Mouse (Mus musculus): ENCODE measurements around the gene 4933406M09Rik. TPM values are rescaled to one million over a fixed set of nuclear protein-coding genes. Genes with fewer than 3 reads are reported as not detected.

4933406M09Rik gene
- polyA plus RNA-seq, 1 experiment from 2014 or later = 0.06 TPM

DNA sequence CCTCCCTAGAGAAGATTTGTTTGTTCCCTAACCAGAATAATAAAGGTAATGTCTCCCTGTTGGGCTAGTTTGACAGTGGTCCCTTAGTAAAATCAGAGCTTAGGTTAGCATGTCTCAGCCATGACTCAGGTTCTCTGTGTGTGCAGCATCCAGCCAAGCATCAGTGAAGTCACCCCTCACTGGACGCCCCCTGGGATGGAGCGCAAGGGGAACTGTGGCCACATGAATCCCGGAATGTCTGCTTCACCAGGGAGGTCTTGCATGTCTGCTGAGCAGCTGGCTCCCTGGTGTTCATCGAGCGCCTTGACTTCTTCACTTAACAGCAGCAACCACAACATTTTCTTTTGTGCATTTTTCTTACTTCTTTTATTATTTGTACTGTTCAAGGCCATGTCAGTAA lies 8.1 kb downstream of the 4933406M09Rik start:
- Histone ChIP-seq H3K4me2 (replicated peaks; ENCODE audit: low read depth, low read length) (no peak overlapping the region), H3K27ac (ENCODE audit: low read length) (no peak overlapping the region), H3K9ac (replicated peaks; ENCODE audit: low read depth) (no peak overlapping the region), H3K27me3 (replicated peaks; ENCODE audit: insufficient read depth, low read length) (no peaks in the 10 kb centered on the region), H3K4me3 (ENCODE audit: low read depth, low read length) (no peak overlapping the region), H3K9me3 (ENCODE audit: low read length) (no peaks in the 10 kb centered on the region), H3K4me1 (ENCODE audit: insufficient read depth, low read depth, low read length) (no peaks in the 10 kb centered on the region), H3K36me3 (ENCODE audit: insufficient read depth, low read length) (no peaks in the 10 kb centered on the region)
- TF ChIP-seq EP300 (IDR thresholded peaks at IDR 0.05) (no peak), CTCF (IDR thresholded peaks at IDR 0.05) (no peak)
- ATAC-seq (no peak), DNase-seq (ENCODE audit: low spot score) (no peak)
- WGBS = 36% methylated on average over 5 of the region's 5 CpGs

DNA sequence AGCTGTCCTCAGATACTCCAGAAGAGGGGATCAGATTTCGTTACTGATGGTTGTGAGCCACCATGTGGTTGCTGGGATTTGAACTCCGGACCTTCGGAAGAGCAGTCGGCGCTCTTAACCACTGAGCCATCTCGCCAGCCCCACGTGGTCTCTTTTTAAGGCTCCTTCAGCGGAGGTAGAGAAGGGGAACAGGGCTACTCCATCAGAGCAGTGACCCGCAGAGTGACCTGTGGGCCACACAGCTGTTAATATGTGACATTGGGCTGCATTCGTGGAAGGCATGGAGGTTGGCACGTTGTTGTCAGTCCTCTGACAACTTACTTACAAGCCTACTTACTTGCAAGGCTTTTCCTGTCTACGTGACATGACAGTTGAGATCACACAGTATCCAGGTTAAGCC lies 12.5 kb downstream of the 4933406M09Rik start:
- H3K36me3 ChIP-seq (ENCODE audit: insufficient read depth, low read length) = no peaks in the 10 kb centered on the region
- no peaks in the 10 kb centered on the region for H3K4me1 ChIP-seq (ENCODE audit: insufficient read depth, low read depth, low read length)
- H3K9me3 ChIP-seq (ENCODE audit: low read length) = no peaks in the 10 kb centered on the region
- H3K4me3 ChIP-seq (ENCODE audit: low read depth, low read length) = no peak overlapping the region
- H3K4me2 ChIP-seq (replicated peaks; ENCODE audit: low read depth, low read length) = no peak overlapping the region
- no peak overlapping the region for H3K9ac ChIP-seq (replicated peaks; ENCODE audit: low read depth)
- no peak for ATAC-seq
- H3K27me3 ChIP-seq (replicated peaks; ENCODE audit: insufficient read depth, low read length) = no peaks in the 10 kb centered on the region
- no peak for DNase-seq (ENCODE audit: low spot score)
- WGBS = 87% methylated on average over 12 of the region's 12 CpGs
- TF ChIP-seq EP300 (IDR thresholded peaks at IDR 0.05) (no peak), CTCF (IDR thresholded peaks at IDR 0.05) (no peak)
- no peak overlapping the region for H3K27ac ChIP-seq (ENCODE audit: low read length)

DNA sequence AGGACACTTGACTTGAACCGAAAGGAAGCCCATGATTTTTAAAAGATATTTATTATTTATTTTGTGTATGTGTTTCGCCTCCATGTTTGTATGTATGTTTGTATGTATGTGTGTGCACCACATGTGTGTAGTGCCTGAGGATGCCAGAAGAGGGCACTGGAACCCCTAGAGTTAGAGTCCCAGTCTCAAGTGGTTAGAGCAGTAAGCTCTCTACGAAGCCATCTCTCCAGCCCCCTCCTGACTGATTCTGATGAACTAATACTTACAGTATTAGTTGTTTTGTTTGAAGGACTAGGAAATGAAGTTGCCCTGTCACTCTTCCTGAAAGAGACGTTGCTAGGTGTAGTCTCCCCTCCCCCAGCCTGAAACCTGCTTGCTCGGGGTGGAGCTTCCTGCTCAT lies 14.0 kb downstream of the 4933406M09Rik start:
- H3K4me2 ChIP-seq (replicated peaks; ENCODE audit: low read depth, low read length) = no peak overlapping the region
- H3K27me3 ChIP-seq (replicated peaks; ENCODE audit: insufficient read depth, low read length) = no peaks in the 10 kb centered on the region
- no peak overlapping the region for H3K4me3 ChIP-seq (ENCODE audit: low read depth, low read length)
- 0 out of 2 replicates have a peak, but pooled peaks have one; percentile 26 for ATAC-seq
- TF ChIP-seq CTCF (IDR thresholded peaks at IDR 0.05) (peak; percentile 32), EP300 (IDR thresholded peaks at IDR 0.05) (no peak)
- no peak overlapping the region for H3K27ac ChIP-seq (ENCODE audit: low read length)
- no peaks in the 10 kb centered on the region for H3K9me3 ChIP-seq (ENCODE audit: low read length)
- H3K4me1 ChIP-seq (ENCODE audit: insufficient read depth, low read depth, low read length) = no peaks in the 10 kb centered on the region
- H3K9ac ChIP-seq (replicated peaks; ENCODE audit: low read depth) = no peak overlapping the region
- WGBS = 63% methylated on average over 5 of the region's 5 CpGs
- DNase-seq (ENCODE audit: low spot score) = no peak
- no peaks in the 10 kb centered on the region for H3K36me3 ChIP-seq (ENCODE audit: insufficient read depth, low read length)

DNA sequence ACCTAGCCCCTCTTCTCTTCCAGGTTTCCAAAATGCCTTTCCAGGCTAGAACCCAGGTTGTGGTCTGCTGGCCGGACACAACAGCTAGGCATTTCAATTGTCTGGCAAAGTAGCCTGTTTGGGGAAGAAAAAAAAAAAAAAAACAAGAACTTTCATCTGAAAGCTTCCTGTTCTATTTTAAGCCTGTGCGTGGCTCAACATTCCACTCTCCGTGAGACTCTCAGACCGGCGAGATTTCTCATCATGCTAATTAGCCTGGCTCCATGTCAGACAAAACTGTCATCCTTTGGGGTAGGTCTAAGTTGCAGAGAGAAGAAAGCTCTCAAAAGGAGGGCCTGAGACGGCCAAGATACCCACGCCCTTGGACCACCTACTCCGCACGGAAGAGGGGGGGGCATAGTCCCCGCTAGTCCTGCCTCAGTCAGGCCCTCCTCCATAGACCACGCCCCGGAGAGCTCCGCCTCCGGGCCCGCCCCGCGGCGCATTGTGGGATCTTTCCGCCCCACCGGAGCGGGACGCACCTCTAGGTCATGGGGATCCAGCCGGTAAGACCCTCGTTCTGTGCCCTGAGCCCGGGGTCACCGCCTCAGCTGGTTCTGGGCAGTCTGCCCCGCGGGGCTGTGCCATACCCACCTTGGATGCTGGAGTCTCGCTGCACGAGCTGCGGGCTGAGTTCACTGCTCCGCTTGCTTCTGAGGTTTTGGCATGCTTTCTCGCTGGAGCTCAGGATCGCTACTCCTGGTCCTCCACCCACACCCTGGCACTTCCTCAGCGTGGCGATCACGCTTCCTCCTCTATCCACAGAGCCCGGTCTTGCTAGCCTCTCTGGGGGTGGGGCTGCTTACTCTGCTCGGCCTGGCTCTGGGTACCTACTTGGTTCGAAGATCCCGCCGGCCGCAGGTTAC lies 20.0 kb downstream of the 4933406M09Rik start, which contains the start of gene Cyb5r1:
Cyb5r1 (plus strand) TSS at position 51 of the 905 bp plus-strand sequence.
- DNase-seq (ENCODE audit: low spot score) (peak; percentile 85), ATAC-seq (peak; percentile 97)
- peaks cover 5% of the 10 kb centered on the region for H3K4me1 ChIP-seq (ENCODE audit: insufficient read depth, low read depth, low read length)
- peak within 1 kb of the TSS; percentile 92 for H3K4me2 ChIP-seq (replicated peaks; ENCODE audit: low read depth, low read length)
- H3K27ac ChIP-seq (ENCODE audit: low read length) = peak within 1 kb of the TSS; percentile 57
- H3K9ac ChIP-seq (replicated peaks; ENCODE audit: low read depth) = peak within 1 kb of the TSS; percentile 62
- no peaks in the 10 kb centered on the region for H3K36me3 ChIP-seq (ENCODE audit: insufficient read depth, low read length)
- 2% methylated on average over 39 of the region's 43 CpGs for WGBS
- no peaks in the 10 kb centered on the region for H3K27me3 ChIP-seq (replicated peaks; ENCODE audit: insufficient read depth, low read length)
- H3K4me3 ChIP-seq (ENCODE audit: low read depth, low read length) = peak within 1 kb of the TSS; percentile 70
- no peaks in the 10 kb centered on the region for H3K9me3 ChIP-seq (ENCODE audit: low read length)
- TF ChIP-seq CTCF (IDR thresholded peaks at IDR 0.05) = no peak
- no peak for TF ChIP-seq EP300 (IDR thresholded peaks at IDR 0.05)

DNA sequence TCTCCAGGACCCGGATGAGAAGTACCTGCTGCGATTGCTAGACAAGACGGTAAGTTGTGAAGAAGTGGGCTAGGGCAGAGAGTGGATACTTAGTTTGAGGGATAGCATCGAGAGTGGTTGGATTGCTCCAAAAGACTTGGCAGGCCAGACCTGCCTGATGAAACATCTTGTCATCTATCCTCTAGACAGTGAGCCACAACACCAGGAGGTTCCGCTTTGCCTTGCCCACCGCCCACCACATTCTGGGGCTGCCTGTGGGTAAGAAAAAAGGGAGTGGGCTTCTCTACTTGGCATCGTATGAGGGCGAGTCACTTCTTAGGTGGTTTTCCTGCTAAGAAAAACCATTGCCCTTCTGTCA lies 20.7 kb downstream of the 4933406M09Rik start:
- peak overlapping the region; percentile 92 for H3K4me2 ChIP-seq (replicated peaks; ENCODE audit: low read depth, low read length)
- DNase-seq (ENCODE audit: low spot score) (no peak), ATAC-seq (peak; percentile 14)
- H3K36me3 ChIP-seq (ENCODE audit: insufficient read depth, low read length) = no peaks in the 10 kb centered on the region
- no peak for TF ChIP-seq CTCF (IDR thresholded peaks at IDR 0.05)
- no peak for TF ChIP-seq EP300 (IDR thresholded peaks at IDR 0.05)
- H3K27ac ChIP-seq (ENCODE audit: low read length) = peak overlapping the region; percentile 57; the same call in 1 of the 2 replicates
- WGBS = 19% methylated on average over 8 of the region's 8 CpGs
- peaks cover 5% of the 10 kb centered on the region for H3K4me1 ChIP-seq (ENCODE audit: insufficient read depth, low read depth, low read length)
- peak overlapping the region; percentile 62 for H3K9ac ChIP-seq (replicated peaks; ENCODE audit: low read depth)
- H3K4me3 ChIP-seq (ENCODE audit: low read depth, low read length) = peak overlapping the region; percentile 70
- H3K9me3 ChIP-seq (ENCODE audit: low read length) = no peaks in the 10 kb centered on the region
- H3K27me3 ChIP-seq (replicated peaks; ENCODE audit: insufficient read depth, low read length) = no peaks in the 10 kb centered on the region

DNA sequence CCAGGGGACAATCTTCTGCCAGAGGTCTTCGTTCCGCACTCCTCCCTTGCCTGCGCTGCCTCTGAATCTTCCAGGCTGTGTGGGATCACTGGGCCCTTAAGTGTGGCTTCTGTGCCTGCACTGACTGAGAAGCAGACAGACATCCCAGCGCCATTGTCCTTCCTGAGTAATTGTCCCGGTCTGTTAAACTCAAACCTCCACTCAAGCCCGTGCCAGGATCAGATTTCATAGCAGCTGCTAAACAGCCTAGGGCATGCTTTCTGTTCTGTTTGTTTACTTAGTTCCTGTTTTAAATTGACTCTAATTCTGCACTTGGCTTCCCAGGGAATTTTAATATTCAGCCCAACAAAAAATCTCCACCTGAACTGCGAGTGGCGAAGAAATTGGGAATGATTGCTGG lies 22.3 kb downstream of the 4933406M09Rik start:
- TF ChIP-seq EP300 (IDR thresholded peaks at IDR 0.05) (no peak), CTCF (IDR thresholded peaks at IDR 0.05) (no peak)
- ATAC-seq = no peak
- Histone ChIP-seq H3K9ac (replicated peaks; ENCODE audit: low read depth) (no peak overlapping the region), H3K36me3 (ENCODE audit: insufficient read depth, low read length) (no peaks in the 10 kb centered on the region), H3K4me2 (replicated peaks; ENCODE audit: low read depth, low read length) (no peak overlapping the region), H3K4me1 (ENCODE audit: insufficient read depth, low read depth, low read length) (peaks cover 5% of the 10 kb centered on the region), H3K9me3 (ENCODE audit: low read length) (no peaks in the 10 kb centered on the region), H3K4me3 (ENCODE audit: low read depth, low read length) (no peak overlapping the region), H3K27ac (ENCODE audit: low read length) (no peak overlapping the region), H3K27me3 (replicated peaks; ENCODE audit: insufficient read depth, low read length) (no peaks in the 10 kb centered on the region)
- no peak for DNase-seq (ENCODE audit: low spot score)
- WGBS = 82% methylated on average over 8 of the region's 8 CpGs
